Mouse (Mus musculus) myocyte (in vitro differentiated cells): ENCODE results near the gene Atp8a1.

Experiments used
- CEBPB ChIP-seq: IDR thresholded peaks from 2 replicates; pipeline ENCODE4 v1.6.1; 2011; ENCODE audit warnings: mild to moderate bottlenecking, moderate library complexity; ENCODE audit not compliant: poor library complexity, insufficient read depth, severe bottlenecking
- E2F4 ChIP-seq: IDR thresholded peaks from one replicate; pipeline ENCODE4 v1.6.1; 2011; ENCODE audit warnings: mild to moderate bottlenecking, control low read depth, moderate library complexity; ENCODE audit not compliant: insufficient read depth
- POLR2A ChIP-seq: IDR thresholded peaks from one replicate; pipeline ENCODE4 v1.6.1; 2011; ENCODE audit warnings: low read depth, mild to moderate bottlenecking, control low read depth, moderate library complexity; ENCODE audit not compliant: insufficient read length
- TCF12 ChIP-seq: IDR thresholded peaks from one replicate; pipeline ENCODE4 v1.6.1; 2011; ENCODE audit warnings: mild to moderate bottlenecking, control low read depth; ENCODE audit not compliant: poor library complexity, insufficient read depth, severe bottlenecking

DNA sequence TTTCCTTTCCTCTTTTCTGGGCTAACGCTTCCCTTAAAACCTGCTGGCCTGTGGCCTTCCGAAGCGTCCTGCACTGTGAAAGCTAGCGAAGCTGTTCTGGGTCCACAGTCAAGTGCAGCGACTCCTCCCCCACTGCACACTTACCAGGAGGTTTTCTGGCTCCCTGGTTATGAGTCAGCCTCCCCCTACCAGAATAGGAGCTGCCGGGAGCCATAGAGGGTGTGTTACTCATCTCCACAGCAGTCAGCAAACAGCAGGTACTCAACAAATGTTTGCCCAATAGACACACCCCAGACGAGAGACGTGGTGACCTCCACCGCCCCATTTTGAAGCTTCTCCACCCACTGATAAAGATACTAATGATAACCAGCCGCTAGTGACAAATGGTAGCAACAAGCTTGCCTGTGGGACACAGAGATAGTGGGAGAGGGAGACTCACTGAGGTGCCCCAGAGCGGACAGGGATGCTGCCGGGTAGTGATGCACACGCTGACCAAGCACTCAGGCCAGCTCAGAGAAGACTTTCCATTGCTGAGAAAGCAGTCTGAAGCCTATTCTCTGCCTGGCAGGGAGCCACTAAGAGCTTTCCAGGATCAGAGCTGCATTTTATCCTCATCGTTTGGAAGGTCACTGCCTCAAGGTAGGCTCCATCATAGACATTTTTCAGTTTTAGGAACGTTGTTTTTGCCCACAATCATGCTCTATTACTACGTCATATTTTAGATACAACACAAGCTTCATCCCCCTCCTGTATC lies 31.5 kb downstream of the Atp8a1 start:
- TF ChIP-seq E2F4, result no peak
- TF ChIP-seq POLR2A, result no peak
- no peak for TF ChIP-seq CEBPB
- TF ChIP-seq TCF12, result no peak
